Mouse (Mus musculus) MN1 (cell line): ENCODE measurements around the gene Hoxa4.

ENCODE experiments used
- DNase-seq: peaks from one replicate; pipeline ENCODE4 v3.0.0-alpha.2; 2016; ENCODE audit warnings: low spot score

Hoxa4 gene

DNA sequence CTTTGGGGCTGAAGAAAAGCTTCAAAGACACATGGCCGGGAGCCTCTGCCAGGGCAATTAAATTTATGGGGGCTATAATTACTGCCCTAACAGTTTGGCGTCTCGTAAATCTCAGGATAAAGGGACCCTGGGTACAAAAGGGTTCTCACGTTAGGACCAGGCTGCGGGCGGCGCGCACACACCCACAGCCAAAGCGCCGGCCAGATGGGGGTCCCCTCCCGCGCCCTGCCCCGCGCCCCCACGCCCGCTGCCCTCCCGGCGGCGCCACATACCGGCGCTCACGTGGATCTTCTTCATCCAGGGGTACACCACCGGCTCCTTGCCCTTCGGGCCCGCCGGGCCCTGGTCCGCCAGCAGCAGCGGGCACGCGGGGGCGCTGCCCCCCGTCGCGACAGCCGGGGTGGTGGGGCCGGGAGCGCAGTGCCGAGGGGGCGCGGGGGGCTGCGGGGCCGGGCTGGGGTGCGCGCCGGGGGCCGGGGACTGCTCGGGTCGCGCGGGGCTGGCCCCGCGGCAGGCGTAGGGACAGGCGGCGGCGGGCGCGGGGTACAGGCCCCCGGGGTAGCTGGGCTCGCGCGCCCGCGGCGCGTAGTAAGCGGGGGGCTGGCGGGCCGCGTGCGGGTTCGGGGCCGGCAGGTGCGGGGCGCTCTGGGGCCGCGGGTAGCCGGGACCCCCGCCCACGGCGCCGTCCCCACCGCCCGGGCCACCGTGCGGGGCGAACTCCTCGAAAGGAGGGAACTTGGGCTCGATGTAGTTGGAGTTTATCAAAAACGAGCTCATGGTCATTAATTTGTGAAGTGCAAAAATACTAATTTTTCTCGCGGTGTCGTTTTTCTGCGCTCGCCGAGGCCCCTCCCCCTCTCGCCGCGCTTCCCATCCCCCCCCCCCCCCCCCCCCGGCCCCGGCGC is at the start of gene Hoxa4:
Hoxa4 (minus strand) TSS at position 848 of the 905 bp plus-strand sequence.
- DNase-seq = no peak

DNA sequence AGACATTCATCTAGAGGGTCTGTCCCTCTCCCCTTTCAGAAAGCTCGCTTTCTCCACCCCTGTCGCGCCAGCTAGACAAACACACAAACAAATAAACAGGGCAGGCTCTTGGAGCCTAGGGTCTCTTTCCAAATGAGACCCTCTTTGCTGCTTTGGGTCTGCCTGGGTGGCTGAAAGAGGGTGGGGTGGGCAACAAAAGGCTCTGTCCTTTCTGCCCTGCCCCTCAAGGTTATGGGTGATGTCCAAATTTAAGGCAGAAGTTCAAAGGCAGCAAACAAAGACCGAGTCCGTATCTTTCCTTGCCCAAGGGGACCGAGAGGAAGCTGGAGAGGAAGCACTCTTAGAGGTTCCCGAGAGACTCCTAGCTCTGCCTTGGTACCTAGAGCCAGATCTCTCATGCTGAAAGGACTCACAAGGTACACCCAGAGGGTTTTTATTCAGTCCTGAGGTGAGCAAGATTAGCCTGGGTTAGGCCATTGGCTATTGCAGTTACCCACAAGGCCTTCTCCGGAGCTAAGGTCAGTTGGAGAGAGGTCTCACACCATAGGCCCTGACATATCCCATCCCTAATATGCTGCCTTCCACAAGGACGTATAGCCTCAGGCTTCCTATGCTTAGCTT is 49.6 kb upstream of the Hoxa4 start:
- no peak for DNase-seq

DNA sequence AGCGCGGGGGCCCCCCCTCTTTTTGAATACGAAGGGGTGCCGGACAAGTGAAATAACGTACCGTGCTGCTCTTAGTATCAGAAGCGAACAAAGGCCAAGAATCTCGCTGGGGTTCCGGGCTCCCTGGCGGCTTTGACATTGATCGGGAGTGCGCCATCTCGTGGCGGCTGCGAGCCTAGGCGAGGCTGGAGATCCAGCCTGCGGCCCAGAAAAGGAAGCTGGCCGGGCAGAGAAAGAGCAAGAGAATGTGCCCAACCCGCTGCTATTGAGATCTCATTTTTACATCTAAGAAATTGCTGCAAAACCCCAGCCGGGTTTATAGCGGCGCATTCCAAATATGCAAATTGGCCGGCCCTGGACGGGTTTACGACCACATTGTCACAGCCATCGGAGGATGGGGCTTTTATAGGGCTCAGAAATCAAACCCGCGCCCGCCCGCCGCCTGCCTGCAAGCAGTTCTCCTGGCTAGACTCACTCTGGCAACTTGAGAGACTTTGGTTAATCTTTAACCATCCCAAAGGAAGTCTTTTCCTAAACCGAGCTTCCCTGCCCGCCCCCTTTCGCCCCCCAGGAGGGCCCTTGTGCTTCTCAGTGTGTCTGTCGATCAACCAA is 48.9 kb upstream of the Hoxa4 start, which contains the start of gene Hoxa10:
Hoxa10 (minus strand) TSS at position 466 of the 612 bp plus-strand sequence.
- no peak for DNase-seq

DNA sequence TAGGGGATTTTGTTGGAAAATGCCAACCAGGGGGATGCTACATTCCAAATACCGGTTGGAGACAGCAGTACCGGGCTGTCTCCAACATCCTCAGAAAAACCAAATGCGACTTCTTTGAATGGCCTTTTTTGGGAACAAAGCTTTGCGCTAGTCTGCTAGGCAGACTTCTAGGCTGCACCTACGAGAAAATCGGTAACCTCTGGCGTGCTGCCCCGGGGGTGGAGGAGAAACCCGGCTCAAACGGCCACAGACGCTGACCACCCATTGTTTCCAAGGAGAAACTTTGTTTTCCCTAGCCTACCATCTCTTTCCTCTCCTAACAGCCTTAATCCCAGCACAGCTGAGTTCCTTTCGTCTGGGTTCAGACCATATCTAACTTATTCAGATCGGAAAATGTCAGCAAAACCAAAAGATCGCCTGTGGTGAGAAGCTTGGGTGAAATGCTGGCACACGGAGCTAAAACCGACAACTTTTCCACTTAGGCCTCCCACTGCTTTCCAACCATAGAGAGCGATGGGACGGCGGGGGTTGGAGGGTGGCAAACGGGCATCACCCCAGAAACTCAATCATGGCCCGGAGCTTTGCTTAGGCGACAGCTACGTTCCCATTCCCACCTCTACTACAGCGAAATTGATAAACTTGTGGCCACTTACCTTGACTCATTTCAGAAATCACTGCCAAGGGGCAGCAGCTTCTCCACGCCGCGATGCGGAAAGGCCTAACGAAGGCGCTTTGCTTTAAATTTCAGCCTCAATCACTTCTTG is 48.3 kb upstream of the Hoxa4 start:
- DNase-seq = no peak

DNA sequence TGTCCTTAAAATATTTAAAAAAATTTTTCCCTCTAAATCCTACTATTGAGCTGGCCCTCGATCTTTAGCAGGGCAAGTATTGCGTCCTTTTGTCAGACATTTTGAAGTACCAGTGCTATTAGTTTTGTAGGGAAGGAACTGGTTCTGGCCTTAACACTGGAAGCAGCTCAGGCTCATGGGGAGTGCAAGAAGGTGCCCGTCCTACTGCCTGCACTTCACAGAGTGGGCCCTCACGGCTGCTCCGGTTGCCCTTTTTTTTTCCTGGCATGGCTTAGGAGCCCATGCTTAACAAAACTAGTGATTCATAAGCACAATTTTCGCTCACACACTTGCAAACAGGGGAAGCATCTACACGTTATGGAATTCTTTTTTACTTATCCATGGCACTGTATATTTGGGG is 47.4 kb upstream of the Hoxa4 start:
- no peak for DNase-seq

DNA sequence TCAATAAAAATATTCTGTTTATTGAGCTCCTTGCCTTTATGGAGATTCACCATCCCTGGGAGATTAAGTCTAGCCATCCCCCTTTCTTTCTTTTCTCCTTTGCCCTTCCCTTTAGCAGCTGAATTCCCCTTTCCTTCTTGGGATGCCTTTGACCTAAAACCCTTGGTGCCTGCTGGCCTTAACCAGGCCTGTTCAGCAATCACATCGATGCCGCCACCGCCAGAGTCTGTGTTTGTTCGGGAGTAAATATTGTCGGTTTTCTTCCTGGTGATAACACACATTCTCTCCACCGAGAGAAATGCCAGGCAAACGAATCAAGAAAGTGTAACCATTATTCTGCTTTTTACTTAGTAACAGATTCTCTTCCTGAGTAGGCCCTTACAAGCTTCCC is 46.6 kb upstream of the Hoxa4 start:
- no peak for DNase-seq

DNA sequence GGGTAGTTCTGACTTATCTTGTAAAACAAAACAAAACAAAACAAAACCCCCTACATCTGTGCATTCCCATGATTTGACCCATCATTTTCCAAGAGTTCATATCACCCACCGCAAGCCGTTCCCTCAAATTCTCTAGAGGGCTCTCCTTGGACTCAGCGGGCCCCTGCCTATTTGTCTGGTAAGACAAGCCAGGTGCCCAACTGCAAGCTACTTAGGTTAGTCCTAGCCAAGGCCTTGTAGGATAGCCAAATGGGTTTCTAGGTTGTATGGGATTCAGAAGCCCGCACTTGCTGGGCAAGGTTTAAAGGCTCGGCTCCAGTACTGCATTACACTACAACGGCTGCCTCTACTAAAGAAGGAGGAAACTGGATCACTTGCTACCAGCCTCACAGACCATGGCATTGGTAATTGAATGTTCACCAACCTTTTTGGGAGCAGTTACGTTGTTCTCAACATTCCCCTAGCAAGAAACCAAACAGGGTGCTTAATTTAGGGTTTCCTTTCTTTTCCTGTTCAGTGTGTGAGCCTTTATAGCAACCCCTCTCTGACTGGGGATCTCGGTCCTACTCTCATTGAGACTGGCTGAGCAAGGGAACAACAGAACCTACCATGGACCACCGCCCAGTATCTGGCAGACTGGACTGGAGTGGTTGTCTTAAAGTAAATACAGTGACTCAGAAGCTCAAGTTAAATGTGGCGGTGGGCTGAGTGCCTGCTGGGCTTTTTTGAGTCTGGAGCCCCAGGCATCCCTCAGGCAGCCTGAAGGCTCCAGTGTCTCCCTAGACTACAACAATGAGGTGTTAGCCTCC is 46.0 kb upstream of the Hoxa4 start:
- no peak for DNase-seq

DNA sequence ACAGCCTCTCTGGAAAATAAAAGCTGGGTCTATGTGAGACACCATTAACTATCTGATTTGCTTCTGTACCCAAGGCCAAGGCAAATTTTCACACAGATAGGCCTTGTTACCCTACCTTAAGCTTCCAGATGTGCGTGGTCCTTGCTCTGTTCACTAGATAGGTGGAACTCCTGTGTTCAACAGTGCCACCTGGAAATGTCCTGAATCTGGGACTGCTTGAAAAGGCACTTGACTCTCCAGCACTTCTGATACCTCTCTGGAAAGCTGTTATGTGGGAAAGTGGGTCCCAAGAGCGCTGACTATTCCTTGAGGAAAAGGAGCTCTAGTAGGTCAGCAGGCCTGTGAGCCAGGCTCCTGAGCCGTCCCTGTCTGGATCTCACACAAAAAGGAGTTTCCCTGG is 45.3 kb upstream of the Hoxa4 start:
- no peak for DNase-seq

DNA sequence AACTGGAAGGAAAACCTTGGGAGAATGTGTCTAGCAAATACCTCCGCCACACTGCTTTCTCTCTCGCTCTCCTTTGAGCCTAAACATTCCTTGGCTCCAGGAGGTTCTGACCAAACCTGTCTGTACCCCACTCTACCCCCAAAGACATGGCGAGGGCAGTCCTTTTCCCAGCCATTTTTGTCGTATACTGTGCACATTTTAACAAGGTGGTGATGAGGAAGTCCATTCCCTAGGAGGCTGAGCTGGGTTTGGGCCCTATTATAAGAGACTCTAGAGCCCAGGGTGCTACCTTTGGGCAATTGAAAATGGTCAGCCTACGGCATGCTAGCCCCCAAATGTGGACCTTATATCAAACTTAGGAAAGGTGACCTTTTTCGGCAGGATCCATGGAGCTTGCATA is 44.3 kb upstream of the Hoxa4 start:
- DNase-seq = no peak

DNA sequence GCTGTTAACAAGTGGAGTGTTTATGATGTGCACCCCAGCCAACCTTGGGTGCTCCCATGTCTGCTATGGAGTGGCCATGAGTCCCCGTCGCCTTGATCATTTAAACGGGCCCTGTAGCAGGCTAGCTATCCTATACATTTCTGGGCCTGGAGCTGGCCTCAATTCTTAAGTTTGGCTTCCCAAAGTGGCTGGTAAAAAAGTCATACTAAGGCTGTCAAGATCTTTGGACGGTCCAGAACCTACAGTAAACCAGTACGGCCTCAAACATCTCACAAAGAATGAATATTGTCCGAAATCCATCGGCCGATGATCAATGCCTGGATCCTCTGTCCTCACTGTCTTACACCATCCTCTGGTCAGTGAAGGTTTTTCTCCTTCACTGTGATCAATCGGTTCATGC is 43.7 kb upstream of the Hoxa4 start:
- DNase-seq = no peak

DNA sequence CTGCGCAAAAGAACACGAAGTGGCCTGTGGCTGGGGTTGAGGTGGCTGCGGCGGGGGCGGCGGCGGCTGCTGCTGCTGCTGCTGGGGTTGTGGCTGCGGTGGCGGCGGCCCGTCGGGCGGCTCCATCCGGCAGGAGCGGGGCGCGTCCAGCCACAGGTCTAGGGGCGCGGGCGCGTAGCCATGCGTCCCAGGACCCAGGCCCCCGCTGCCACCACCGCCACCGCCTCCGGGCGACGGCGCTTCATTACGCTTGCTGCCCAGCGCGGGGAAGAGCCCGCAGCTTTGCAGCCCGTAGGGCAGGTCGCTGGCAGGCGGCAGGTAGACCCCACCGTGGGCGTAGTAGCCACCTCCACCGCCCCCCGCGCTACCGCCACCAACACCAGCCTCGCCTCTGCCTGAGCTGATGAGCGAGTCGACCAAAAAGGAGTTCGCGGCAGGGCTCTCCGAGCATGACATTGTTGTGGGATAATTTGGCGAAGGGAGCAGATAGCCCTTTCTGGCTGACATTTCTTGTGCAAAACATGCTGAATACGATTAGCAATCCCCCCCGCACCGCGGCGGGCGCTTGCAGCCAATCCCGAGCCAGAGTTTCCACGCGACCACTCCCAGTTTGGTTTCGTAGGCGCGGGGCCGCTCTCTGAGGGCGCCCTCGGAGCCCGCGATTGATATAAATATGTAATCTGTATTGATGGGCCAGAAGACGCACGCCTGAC is 43.0 kb upstream of the Hoxa4 start:
- DNase-seq = no peak

DNA sequence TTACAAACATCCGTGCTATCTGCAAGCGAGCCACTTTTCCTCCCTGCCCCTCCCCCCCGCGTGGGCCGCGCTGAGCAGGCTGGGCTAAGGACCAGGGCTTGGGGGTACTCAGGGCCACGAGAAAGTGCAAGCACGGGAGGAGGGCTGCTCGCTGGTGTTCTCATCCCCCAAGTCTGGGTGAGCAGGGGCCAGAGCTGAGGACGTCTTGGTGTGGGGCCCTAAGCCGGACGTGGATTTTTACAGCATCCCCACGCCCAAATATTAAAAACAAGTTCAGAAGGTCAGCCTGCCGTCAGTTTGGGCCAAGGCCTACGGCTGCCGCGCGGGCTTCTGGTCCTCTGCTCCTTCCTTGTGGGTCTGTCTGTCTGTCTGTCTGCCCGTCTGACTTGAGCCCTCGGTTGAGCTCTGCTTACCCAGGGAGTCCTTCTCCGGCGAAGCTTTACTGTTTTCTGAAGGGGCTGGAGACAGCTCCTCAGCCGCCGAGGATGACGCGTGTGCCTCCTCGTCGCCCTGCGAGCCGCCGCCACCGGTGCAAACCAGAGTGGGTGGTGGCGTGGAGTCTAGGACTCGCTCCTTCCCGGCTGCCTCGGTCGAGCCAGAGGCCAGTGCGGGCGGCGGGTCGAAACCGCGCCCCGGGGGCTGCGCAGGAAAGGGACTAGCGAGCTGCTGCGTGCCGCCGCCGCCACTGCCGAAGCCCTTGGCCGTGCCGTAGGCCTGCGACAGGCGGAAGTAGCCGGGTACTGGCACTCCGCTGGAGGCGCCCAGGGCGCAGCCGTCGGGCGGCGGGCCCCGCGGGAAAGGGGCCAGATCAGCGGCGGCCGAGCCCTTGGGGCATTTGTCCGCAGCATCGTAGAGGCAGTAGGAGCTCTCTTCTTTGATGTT is 42.2 kb upstream of the Hoxa4 start:
- no peak for DNase-seq

DNA sequence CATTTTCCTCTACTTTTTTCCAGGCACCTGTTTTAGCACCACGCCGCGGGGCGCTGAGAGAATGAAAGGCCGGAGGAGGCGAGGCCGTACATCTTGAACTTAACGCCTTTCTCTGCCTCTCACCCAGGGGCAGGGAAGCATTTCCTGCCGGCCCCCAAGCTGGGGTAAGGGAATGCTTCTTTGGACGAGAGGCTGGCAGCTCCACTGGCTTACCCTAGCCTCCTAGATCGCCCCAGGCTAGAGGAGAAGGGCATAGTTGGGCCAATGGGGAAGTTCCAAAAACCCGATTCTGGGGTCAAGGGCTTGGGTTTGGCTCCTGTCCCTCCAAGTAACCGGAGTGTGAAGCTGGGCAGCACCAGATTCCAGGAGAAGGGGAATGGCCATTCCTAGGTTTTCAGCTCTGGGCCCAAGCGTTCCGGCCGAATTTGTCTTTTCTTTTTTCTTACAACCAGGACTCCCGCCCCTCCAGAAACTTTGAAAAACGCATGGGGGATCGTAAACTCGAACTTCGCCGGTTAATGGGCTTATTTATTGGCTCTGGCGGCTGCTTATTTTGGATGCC is 41.5 kb upstream of the Hoxa4 start:
- no peak for DNase-seq

DNA sequence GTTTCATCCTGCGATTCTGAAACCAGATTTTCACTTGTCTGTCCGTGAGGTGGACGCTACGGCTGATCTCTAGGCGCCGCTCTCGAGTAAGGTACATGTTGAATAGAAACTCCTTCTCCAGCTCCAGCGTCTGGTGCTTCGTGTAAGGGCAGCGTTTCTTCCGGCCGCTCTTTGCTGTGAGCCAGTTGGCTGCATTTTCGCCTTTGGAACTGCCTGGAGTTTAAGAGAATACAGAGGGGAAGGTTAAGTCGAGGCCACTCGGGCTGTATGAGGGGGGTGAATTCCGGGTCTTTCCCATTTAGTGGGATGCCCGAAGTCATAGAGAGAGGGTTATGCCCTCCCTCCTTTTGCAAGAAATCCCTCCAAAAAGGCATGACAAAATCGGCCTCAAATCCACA is 41.0 kb upstream of the Hoxa4 start:
- DNase-seq = no peak

DNA sequence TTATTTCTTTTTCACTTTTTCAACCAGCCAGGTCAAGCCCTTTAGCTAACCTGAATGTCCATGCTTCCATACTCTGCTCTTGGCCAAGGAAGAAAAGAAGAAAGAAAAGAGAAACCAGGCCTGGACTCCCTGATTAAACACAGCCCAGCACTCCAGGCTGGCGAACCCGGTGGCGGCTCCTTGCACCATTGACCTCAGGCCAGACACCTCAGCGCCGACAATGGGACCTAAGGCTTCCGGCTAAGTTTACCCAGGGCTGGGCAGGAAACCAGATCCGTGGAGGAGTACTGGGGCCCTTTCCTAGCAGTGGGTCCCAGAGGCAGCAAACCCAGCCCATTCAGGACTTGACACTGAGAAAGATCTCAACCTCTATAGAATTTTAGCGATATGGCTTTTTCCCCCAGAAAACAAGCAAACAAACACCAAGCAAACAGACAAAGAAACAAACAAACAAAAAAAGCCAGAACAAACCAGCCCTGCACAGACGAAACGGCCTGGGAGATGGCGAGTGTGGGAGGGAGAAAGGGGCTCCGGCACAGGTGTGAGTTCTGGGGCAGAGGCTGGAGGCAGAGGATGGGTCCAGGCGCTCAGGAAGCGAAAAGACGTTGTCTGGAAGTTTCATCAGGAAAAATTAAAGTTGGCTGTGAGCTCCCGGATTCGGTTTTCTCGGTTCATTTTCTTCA is 40.5 kb upstream of the Hoxa4 start:
- no peak for DNase-seq

DNA sequence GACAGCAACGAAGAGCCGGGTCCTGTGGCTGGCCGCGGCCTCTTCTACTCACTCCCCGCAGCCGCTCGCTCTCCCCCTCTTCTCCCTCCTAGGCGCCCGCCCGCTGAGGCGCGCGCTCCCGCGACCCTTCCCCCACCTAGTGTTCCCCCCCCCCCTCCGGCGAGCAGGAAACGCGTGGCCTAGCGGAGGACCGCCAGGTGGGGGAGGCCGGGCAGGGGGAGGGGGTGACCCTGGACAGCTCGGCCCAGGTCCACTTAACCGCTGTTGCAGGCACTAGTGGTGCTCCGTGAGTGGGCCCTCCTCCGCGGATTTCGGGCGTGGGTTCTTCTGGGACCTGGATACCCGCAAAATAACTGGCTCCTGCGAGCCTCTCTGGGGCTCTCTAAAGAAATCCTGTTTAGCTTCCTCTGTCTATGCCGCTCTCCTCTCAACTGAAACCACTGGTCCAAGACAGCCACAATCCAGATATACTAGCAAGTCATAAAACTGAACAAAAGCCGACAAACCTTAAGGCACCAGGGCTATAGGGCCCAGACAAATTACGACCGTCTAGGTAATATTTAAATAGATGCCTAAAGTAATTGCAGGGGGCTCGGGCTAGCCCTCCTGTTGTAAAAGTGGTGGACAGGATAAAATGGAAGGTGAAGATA is 39.1 kb upstream of the Hoxa4 start, which contains the start of gene Hoxa9:
Hoxa9 (minus strand) TSS at position 574 of the 650 bp plus-strand sequence.
- DNase-seq = no peak

DNA sequence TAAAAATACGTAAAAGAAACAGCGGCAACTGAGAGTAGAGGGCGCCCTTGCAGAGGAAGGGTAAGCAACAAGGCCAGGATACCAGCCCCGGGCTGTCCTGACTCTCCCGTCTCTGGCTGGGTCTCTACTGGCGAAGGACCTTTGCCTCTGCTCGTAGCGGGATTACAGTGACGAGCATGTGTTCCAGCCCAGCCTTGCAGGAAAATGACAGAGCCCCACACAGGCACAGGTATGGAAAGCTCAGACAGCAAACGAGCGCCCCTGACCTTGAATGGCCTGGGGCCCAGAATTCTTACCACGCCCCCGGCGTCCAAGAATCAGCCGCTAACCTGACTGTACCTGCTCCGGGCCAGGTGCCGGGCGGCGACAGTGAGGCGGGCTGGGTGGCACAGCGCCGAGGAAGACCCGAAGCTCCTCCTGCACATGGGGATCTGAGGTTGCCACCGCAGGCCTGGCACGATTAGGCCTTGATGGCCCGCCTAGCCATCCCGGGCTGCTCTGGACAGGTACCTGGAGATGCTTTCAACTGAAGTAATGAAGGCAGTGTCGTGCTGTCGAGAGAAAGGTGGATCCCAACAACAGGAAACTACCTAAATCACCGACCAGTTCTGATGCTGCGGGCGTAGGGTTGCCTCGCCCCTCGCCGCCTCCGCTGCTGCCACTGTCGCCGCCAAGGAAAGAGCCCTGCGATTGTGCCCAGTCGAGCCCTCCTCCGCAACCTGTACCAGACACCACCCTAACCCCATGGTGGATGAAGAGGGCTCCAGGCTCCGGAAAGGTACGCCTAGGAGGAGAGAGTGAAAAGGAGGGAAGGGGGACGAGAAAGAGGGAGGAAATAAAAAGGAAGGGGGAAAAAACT is 38.2 kb upstream of the Hoxa4 start:
- DNase-seq = no peak
